Mouse (Mus musculus) lung, adult 2 months (tissue): ENCODE measurements around the gene Siah1b. TPM values are rescaled to one million over a fixed set of nuclear protein-coding genes. Genes with fewer than 3 reads are reported as not detected.
A peak's percentile ranks its signal among the peaks of the same experiment; 100 is the strongest.

Source experiments
- DNase-seq: peaks from one replicate; pipeline ENCODE4 v3.0.0; 2022
- H3K4me1 ChIP-seq: fragments of 200-500 bp; 2 replicates; pipeline ENCODE4 v1.6.1; 2011; ENCODE audit warnings: low read length; ENCODE audit not compliant: control insufficient read depth, insufficient read depth
- H3K4me3 ChIP-seq: fragments of 200-500 bp; replicated peaks from 2 replicates; pipeline ENCODE3; 2011; ENCODE audit warnings: low read depth, mild to moderate bottlenecking, control low read depth, low read length; ENCODE audit errors: extremely low read depth
- CTCF ChIP-seq: fragments of 200-500 bp; IDR thresholded peaks from 2 replicates; pipeline ENCODE4 v1.5.1; 2011; ENCODE audit warnings: mild to moderate bottlenecking, low read length, control low read depth; ENCODE audit not compliant: insufficient read depth
- POLR2A ChIP-seq: fragments of 200-500 bp; IDR thresholded peaks from 2 replicates; pipeline ENCODE4 v1.6.1; 2011; ENCODE audit warnings: low read depth, mild to moderate bottlenecking, control low read depth, low read length, borderline replicate concordance; ENCODE audit errors: extremely low read depth
- WGBS: fragments of 180-500 bp; shearing (Covaris S2); methylation state at CpG from one replicate; pipeline ENCODE4 v1.1.7; 2018; 5-methylcytosine and 5-hydroxymethylcytosine counted together
- polyA plus RNA-seq: library from polyadenylated mRNA; depleted of rRNA; stranded (reverse); fragments of >200 nt; gene quantifications from 2 replicates; pipeline ENCODE4 v1.2.3, GENCODE M21; 2012; rRNA removed

The Siah1b gene
- 5.3 and 5.7 TPM in 2 replicates for polyA plus RNA-seq

DNA sequence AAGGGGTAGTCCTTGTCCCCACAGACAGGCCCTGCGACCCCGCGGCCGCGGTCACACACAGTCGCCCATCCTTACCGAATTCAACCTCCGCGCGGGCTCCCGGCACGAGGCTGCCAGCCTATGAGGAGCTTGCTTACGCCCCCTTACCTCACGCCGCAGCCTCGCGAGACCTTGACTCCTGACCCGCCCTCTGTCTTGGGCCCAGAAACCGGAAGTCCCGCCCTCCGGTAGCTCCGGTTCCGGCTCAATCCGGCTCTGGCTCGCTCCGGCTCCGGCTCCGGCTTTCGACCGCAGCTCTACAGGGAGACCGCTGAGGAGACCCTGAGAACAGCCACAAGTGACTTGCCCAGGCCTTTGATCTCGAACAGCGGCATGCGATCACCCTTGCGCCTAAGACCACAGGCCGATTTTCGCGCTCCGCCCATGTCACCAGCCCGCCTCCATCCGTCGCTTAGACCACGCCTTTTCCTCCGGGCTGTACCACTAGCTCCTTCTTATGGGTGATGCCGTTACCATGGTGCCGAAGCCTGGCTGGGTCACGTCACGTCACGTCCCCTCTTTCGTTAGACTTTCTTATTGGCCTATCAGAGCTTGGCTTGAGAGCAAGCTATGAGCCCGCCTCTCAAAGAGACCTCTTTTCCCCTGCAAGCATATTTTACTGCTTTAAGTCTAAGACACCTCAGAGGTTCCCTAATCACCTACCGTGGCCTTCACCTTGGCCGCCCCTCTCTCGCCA, at the start of gene Siah1b:
TSS of gene Siah1b (minus strand) at position 454 of the 736 bp plus-strand sequence.
- TF ChIP-seq CTCF (no peak), POLR2A (peak; percentile 49; the same call in 1 of the 2 replicates)
- Histone ChIP-seq H3K4me1 (0 out of 2 replicates have a peak, but pooled peaks cover 3% of the 10 kb centered on the region), H3K4me3 (peak within 1 kb of the TSS; percentile 98)
- 32% methylated on average over 54 of the region's 54 CpGs for WGBS
- peak; percentile 85 for DNase-seq

DNA sequence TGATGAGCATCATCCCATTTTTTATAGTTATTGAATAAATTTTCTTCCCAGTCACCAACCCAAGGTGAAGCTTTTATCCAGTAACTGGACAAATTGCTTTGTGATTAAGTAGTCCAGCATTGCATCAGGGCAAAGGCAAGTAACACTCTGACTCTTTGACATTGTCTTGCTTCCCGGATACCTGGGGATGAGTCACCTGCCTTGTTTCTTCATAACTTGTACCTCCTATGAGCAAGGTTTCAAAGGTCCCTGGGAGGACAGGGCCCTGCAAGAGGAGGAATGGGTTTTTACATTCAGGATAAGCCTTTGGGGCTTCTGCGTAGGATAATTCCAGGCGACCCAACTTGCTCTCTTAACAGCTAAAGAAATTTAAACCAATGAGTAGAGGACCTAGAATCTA, 47.6 kb upstream of the Siah1b start:
- TF ChIP-seq POLR2A (no peak), CTCF (no peak)
- DNase-seq, result no peak
- no peak overlapping the region for H3K4me3 ChIP-seq
- no peaks in the 10 kb centered on the region for H3K4me1 ChIP-seq
- WGBS, result 95% methylated on average over 3 of the region's 3 CpGs

DNA sequence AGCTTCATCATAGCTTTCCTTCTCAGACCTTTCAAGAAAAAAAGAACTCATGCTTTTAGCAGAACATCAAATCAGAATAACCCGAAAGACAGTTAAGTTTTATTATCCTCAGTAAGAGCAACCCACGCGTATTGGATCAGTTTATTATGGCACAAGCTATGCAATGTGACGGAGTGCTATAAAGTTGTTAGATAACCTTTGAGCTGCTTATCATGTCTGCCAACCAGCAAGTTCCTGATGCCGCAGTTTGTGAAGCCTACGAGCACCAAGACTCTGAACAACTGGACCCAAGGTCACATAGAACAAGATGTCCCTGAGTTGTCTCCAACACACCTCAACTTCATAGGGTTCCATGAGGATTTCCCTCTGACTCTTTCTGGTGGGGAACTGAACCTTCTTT, 37.5 kb upstream of the Siah1b start:
- 87% methylated on average over 6 of the region's 6 CpGs for WGBS
- Histone ChIP-seq H3K4me3 (no peak overlapping the region), H3K4me1 (no peaks in the 10 kb centered on the region)
- DNase-seq, result no peak
- TF ChIP-seq POLR2A (no peak), CTCF (no peak)

DNA sequence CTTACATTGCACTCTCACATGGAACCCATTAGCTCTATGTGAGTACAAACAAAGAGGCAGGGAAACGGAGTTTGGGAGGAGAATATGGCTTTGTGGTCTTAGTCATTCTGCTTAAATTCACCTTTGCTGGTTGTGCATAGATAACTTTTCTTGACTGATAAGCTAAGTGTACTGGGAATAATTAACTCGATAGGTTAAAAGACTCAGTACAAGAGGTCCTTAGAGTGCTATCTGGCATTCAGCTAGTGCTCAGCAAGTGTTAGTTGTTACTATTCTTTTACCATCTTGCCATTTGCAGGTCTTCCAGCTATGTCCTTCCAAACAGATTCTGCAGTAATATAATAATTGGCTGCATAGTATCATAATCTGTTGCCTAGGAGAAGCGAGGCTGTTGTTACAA, 34.9 kb upstream of the Siah1b start:
- DNase-seq, result no peak
- no peak overlapping the region for H3K4me3 ChIP-seq
- 73% methylated on average over 3 of the region's 3 CpGs for WGBS
- TF ChIP-seq CTCF (no peak), POLR2A (no peak)
- no peaks in the 10 kb centered on the region for H3K4me1 ChIP-seq

DNA sequence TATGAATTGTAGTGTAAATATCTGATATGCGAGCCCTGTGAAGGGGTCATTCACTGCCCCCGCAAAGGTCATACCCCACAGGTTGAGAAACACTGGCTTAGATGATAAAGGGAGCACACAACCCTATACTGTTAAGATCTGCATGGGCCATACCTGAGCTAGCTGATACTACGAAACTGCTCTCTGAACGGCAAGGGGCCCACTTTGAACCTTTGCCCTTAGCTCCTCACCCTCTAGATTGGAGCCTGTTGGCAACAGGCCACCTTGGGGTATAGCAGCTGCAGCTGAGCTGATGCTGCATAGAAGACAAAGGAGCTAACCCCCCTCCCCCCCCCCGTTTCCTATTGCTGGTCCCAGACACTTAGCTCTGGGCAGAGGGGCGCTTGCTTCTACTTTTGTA, 26.4 kb upstream of the Siah1b start:
- no peak for DNase-seq
- no peak overlapping the region for H3K4me3 ChIP-seq
- TF ChIP-seq CTCF (no peak), POLR2A (no peak)
- 63% methylated on average over 6 of the region's 6 CpGs for WGBS
- no peaks in the 10 kb centered on the region for H3K4me1 ChIP-seq

DNA sequence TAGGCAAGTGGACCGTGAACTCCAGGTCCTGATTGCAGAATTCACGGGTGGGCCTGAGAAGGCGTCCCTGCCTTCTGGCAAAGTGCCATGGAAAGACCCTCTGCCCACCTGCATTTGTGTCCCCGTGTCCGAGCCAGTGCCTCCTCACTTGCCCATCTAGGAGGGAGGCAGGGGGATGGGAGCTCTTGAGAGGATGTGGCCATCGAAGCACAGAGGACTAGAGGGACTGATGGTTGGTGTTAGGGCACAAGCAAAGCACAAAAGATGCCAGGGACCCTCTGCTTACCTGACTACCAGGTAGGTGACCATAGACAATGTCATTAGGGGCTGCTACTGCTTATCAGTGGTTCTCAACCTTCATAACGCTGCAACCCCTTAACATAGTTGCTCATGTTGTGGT, 25.9 kb upstream of the Siah1b start:
- no peak for DNase-seq
- TF ChIP-seq CTCF, result no peak
- no peak for TF ChIP-seq POLR2A
- Histone ChIP-seq H3K4me1 (no peaks in the 10 kb centered on the region), H3K4me3 (no peak overlapping the region)
- 83% methylated on average over 7 of the region's 7 CpGs for WGBS

DNA sequence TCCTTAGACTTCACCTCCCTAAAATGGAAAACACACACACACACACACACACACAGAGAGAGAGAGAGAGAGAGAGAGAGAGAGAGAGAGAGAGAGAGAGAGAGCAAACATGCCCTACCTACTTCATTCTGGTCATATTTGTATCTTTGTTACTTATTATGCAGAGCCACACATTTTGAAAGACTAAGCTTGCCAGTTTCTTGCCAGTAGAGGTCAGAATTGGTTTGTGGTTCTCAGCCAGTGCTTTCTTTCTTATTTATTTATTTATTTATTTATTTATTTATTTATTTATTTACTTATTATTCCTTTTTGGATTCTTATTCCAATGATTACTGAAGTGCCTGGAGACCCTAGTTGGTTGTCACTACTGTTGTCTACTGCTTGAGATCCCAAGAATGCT, 25.2 kb upstream of the Siah1b start:
- no peaks in the 10 kb centered on the region for H3K4me1 ChIP-seq
- no peak overlapping the region for H3K4me3 ChIP-seq
- DNase-seq, result no peak
- TF ChIP-seq CTCF (peak; percentile 24; the same call in 1 of the 2 replicates), POLR2A (no peak)

DNA sequence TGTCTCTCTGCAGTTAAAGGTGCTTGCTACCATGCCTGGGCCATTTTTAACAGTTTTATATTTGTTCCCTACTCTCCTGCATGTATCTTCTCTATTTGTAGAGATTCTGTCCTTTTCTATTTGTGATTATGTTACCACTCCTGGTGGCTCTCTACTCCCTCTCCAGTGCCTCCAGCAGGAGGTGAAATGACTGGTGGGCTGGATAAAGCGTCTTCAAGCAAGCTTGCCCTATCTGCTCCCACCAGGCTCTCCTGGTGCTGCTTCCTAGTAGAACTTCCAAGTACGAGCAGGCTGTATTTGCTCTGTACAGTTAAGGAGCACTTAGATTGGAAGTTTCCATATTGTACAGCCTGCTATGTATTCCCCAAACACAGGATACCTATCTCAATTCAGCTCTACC, 19.5 kb upstream of the Siah1b start:
- 76% methylated on average over 2 of the region's 2 CpGs for WGBS
- no peak for DNase-seq
- Histone ChIP-seq H3K4me1 (no peaks in the 10 kb centered on the region), H3K4me3 (no peak overlapping the region)
- TF ChIP-seq CTCF (no peak), POLR2A (no peak)

DNA sequence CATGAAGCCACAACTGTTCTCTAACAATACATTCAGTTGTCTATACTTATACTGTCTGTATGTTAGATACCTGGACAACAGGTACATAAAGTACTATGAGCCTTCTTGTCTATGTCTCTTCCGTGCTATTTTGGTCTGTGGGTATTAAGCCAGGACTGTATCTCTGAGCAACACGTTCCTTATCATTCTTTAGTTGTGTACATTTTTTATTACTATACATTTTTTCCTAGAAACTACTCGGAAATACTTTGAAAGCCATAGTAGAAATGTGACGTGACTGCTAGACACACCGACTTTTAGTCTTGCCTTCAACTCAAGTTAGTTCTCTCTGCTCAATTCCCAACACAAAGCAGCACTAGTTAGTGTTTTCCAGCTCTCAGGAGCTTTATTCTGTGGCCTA, 17.1 kb upstream of the Siah1b start:
- H3K4me1 ChIP-seq, result no peaks in the 10 kb centered on the region
- no peak overlapping the region for H3K4me3 ChIP-seq
- WGBS, result 78% methylated on average over 5 of the region's 5 CpGs
- TF ChIP-seq POLR2A, result no peak
- no peak for TF ChIP-seq CTCF
- no peak for DNase-seq

DNA sequence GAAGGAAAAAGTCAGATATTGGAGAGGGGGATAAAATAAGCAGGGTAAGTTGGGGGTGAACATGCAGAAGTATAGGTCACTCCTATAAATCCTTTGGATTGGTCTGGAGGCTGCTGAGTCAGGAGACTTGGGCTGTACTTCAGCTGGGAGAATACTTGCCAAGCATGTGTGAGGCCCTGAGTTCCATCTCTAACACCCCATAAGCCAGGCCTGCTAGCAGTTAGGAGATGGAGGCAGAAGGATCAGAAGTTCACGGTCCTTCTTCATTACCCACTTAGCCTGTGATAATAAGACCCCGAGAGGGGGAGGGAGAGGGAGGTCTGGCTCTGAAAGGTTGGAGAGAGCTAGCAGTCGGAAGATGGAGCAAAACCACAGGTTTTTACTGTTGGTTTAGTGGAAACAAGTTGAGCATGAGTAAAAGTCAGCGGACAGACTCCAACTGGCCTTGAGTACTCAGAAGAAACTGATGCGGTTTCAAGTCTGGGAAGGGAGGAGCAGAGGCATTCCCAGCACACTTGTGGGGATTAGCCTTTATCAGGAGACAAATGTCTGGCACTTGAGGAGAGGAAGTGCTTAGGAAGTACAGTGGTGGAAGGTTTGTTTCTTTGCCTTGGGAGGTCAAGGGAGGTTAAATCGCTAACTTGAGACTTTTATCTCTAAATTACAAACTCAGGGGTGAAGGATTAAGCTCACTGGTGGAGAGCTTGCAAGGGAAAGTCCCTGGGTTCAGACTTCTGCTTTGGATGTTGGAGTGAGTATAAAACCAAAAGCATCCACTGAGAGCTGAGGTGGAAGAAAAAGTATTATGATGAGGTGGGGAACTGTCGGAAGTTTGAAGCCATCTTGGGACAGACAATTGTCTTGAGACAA, 16.2 kb upstream of the Siah1b start:
- TF ChIP-seq CTCF, result no peak
- no peak for TF ChIP-seq POLR2A
- 47% methylated on average over 7 of the region's 7 CpGs for WGBS
- Histone ChIP-seq H3K4me1 (no peaks in the 10 kb centered on the region), H3K4me3 (no peak overlapping the region)
- DNase-seq, result no peak

DNA sequence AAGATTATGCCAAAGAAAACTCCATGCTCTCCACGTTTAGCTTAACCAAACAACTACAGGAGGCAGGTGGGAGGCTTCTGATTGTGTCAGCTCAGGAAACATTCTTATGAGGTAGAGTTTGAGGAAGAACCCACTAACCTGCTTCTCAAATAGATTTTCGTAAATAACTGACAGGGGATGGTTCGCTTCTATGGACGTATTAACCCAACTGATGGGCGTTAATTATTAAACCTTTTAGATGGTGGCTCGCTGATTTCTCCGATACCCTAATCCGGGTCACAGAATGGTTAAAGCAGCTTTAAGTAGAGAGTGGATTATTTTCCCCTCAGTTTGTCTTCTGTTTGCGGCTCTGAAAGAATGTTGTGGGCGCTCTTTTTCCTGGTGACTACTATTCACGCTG, 13.6 kb upstream of the Siah1b start:
- DNase-seq, result no peak
- 83% methylated on average over 11 of the region's 11 CpGs for WGBS
- H3K4me3 ChIP-seq, result no peak overlapping the region
- TF ChIP-seq POLR2A (no peak), CTCF (no peak)
- H3K4me1 ChIP-seq, result no peaks in the 10 kb centered on the region
